Mouse (Mus musculus) embryo, embryonic 11.5 days (tissue): ENCODE results near the gene Trim67.

Experiments used
- DNase-seq: peaks from one replicate; pipeline ENCODE4 v3.0.0-alpha.2; 2012; ENCODE audit warnings: low read depth, low spot score

Gene Trim67

DNA sequence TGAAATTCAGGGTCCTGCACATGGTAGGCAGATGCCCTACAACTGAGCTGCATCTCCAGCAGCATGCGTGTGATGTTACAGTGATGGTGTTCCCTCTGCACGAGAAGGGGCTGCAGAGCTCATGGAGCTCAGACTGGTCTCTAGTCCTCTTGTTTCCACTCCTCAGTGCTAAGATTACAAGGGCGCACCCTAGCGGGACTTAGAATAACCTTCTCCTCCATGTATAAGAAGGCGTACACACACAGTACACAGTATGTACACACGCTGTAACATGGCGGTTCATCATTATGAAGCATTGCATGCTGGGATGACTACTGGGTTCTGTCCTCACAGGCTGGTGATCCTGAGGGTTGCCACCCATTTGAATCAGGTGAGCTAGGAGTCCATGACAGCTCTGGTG lies 79.2 kb downstream of the Trim67 start:
- DNase-seq, result no peak

DNA sequence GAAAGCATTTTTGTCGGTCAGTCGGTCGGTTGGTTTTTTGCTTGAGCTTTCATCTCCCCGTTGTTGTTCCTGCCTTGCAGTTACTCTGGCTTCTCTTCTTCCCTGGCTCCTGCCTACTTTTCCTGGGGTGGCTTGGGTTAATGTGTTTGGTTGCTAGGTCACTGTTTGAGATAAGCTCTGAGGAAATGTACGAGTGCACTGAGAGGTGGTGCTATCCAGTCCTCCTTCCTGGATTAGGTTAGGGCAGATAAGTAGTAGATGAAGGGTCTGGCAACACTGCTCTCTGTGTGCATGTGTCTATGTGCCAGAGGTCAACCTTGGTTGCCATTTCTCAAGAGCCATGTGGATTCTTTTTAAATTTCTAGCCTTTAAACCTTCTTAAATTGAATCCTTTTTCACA lies 79.8 kb downstream of the Trim67 start:
- no peak for DNase-seq

DNA sequence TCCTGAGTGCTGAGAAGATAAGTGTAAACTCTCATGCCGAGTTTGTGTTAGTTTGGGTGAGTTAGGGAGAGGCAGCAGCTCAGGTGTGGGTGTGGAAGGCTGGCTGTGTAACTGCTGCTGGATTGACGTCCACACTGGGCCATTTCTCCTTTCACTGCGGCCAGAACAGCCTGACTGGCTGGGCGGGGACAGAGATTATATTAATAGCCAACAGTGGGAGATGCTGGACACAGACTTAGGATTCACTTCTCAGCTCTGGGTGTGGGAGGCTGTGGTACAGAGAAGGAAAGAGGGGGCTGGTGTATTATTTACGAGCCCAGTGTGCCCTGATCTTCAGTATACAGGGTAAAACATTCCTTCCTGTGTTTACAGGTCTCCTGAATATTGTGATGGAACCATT lies 85.2 kb downstream of the Trim67 start:
- DNase-seq, result no peak

DNA sequence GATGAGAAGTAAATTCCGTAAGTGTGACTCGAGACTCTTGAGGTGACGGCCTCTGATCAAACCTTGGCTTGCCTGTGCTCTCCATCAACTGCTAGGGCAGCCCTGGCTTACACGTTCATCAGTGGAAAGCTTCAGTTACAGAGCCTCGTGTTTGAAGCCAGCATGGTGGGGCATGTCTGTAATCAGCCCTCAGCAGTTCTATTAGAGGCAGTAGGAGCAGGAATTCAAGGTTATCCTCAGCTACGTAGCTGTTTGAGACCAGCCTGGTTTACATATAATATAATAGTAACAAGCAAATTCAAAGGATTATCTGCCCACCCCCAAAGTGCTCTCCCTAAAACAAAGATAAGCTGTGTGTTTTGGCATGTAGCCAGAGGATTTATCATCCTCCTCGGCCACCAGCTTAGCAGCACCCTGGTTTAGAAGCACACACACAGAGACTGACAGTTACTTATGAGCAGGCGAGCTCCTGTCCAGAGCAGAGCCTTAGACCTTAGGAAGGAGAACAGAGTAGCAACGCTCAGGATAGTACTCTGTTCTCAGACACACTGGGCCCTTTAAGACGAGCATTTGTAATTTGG lies 86.1 kb downstream of the Trim67 start:
- no peak for DNase-seq
